Mouse (Mus musculus): ENCODE results near the gene Cacna2d2.

GRCm38 (mm10) chr9:107443324-107443723, 43.9 kb downstream of the Cacna2d2 start:
- no peak for TF ChIP-seq GATA1 (IDR thresholded peaks at IDR 0.05; ENCODE audit: borderline replicate concordance, low read length)
- TF ChIP-seq FLI1 (IDR thresholded peaks at IDR 0.05; ENCODE audit: low read length): no peak

Measured in megakaryocyte, embryonic 14.5 days (primary cell).